Mouse (Mus musculus): ENCODE measurements around the gene Snx11. TPM values are rescaled to one million over a fixed set of nuclear protein-coding genes. Genes with fewer than 3 reads are reported as not detected.

Snx11 gene
- total RNA-seq, 1 experiment: 57.6 TPM

DNA sequence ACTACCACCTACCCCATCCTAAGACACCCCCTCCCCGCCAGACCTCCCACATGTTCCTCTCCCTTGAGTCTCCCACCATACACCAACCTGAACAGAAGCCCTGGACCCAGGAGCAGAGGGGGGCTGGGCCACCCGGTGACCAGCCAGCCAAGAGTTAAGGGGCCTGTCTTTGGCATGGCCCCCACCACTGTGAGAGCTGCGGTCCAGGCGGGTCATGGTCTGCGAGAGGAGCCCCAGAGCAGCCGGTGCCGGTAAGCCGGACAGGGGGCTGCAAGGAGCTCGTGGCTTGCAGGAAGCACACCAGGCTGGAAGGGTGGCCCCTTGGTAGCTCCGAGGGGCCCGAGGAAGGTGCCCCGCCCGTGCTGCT is 46.1 kb upstream of the Snx11 start:
- in situ Hi-C loops (cut with MboI; ENCODE audit: low sequenced_read_pairs in 2 of 2, unreplicated experiment in 2 of 2): no loop called here
- H3K9ac ChIP-seq (ENCODE audit: insufficient read depth, low read depth, low read length, poor library complexity, severe bottlenecking): peak overlapping the region; percentile 75
- no peak for DNase-seq (ENCODE audit: low read depth, low spot score)
- peak overlapping the region; percentile 52; the same call in 1 of the 2 replicates for H3K27ac ChIP-seq (ENCODE audit: insufficient read depth, low read depth, low read length, poor library complexity, severe bottlenecking)
- peak overlapping the region; percentile 61 to 90 for H3K4me3 ChIP-seq (ENCODE audit: insufficient read depth in 1 of 2, low read depth in 1 of 2, low read length in 2 of 2, poor library complexity in 1 of 2, severe bottlenecking in 1 of 2)
- H3K4me1 ChIP-seq (ENCODE audit: control insufficient read depth in 2 of 2, insufficient read depth in 2 of 2, low read length in 2 of 2, poor library complexity in 1 of 2): peaks cover 7 to 38% of the 10 kb centered on the region in 2 experiments
- no peaks in the 10 kb centered on the region for H3K9me3 ChIP-seq (ENCODE audit: control insufficient read depth, insufficient read depth, low read depth, low read length)
- TF ChIP-seq MAFK (IDR thresholded peaks at IDR 0.05; ENCODE audit: insufficient read depth, low read depth, low read length) (no peak), HCFC1 (IDR thresholded peaks at IDR 0.05; ENCODE audit: borderline replicate concordance, insufficient read depth, low read length) (no peak), ZC3H11A (IDR thresholded peaks at IDR 0.05; ENCODE audit: borderline replicate concordance, low read depth, low read length) (no peak), ZNF384 (IDR thresholded peaks at IDR 0.05; ENCODE audit: low read depth, low read length) (no peak), CHD2 (IDR thresholded peaks at IDR 0.05; ENCODE audit: low read depth, low read length) (no peak)
- H3K36me3 ChIP-seq (ENCODE audit: control insufficient read depth, insufficient read depth, low read length, poor library complexity, severe bottlenecking): peaks cover 56% of the 10 kb centered on the region

DNA sequence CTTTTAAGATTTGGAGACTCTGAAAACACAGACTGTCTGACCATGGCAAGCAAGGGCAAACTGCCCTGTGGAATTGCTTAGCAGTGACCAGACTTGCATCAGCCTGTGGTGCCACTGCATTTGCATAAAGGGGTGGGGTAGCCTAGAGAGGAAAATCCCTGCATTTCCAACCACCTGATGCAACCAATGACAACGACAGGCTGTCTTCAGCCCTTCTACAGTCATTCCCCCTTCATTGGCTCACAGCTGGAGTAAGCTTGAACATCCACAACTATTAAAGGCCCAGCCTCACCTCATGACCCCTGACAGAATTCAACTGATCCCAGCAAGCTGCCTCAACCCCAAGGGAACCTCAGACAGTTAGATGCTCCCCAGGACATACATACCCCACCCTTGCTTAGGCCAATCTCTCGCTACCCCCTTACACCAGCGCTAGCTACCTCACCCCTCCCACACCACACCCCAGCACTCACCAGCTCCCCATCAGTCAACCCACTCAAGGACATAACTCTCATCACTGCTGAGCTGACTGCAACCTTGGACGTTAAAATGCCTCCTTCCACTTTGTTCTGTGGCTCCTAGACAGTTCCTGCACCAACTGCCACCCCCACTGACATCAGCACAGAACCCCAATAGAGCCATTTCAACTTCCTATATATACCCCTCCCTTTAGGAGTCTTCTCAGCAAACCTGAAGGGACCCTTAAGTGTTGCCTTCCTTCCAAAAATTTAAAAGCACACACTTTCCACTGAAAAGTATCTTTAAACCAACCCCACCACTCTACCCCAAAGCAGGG is 45.5 kb upstream of the Snx11 start:
- H3K4me1 ChIP-seq (ENCODE audit: control insufficient read depth in 2 of 2, insufficient read depth in 2 of 2, low read length in 2 of 2, poor library complexity in 1 of 2): peaks cover 3 to 42% of the 10 kb centered on the region in 2 experiments; a peak in 2 of 4 replicates
- peaks cover 61% of the 10 kb centered on the region for H3K36me3 ChIP-seq (ENCODE audit: control insufficient read depth, insufficient read depth, low read length, poor library complexity, severe bottlenecking)
- no peaks in the 10 kb centered on the region for H3K9me3 ChIP-seq (ENCODE audit: control insufficient read depth, insufficient read depth, low read depth, low read length)
- TF ChIP-seq ZC3H11A (IDR thresholded peaks at IDR 0.05; ENCODE audit: borderline replicate concordance, low read depth, low read length) (no peak), HCFC1 (IDR thresholded peaks at IDR 0.05; ENCODE audit: borderline replicate concordance, insufficient read depth, low read length) (no peak), ZNF384 (IDR thresholded peaks at IDR 0.05; ENCODE audit: low read depth, low read length) (no peak), CHD2 (IDR thresholded peaks at IDR 0.05; ENCODE audit: low read depth, low read length) (no peak), MAFK (IDR thresholded peaks at IDR 0.05; ENCODE audit: insufficient read depth, low read depth, low read length) (no peak)
- in situ Hi-C loops (cut with MboI; ENCODE audit: low sequenced_read_pairs in 2 of 2, unreplicated experiment in 2 of 2): no loop called here
- peak overlapping the region; percentile 75 for H3K9ac ChIP-seq (ENCODE audit: insufficient read depth, low read depth, low read length, poor library complexity, severe bottlenecking)
- no peak for DNase-seq (ENCODE audit: low read depth, low spot score)
- peak overlapping the region; percentile 72; the same call in 1 of the 2 replicates for H3K27ac ChIP-seq (ENCODE audit: insufficient read depth, low read depth, low read length, poor library complexity, severe bottlenecking)
- H3K4me3 ChIP-seq (ENCODE audit: insufficient read depth in 1 of 2, low read depth in 1 of 2, low read length in 2 of 2, poor library complexity in 1 of 2, severe bottlenecking in 1 of 2): peak overlapping the region; percentile 61 to 90

DNA sequence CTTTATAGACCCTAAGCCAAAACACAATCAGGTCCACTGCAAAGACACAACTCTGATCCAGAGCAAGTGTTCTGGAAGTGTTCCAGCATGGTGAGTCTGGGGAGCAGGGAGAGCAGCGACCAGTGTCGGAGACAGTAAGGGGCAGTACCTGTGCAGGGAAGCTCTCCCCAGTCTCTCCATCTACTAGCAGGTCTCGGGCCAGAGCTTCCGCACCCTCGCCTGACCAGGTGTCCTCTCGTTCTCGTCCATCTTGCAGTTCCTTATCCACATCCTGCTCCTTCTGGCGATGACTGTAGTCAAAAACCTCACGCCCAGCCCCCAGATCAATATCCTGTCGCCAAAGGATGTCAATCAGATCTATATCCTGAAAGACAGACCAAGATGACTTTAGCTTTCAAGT is 44.6 kb upstream of the Snx11 start:
- in situ Hi-C loops (cut with MboI; ENCODE audit: low sequenced_read_pairs in 2 of 2, unreplicated experiment in 2 of 2): no loop called here
- DNase-seq (ENCODE audit: low read depth, low spot score): no peak
- peak overlapping the region; percentile 72; the same call in 1 of the 2 replicates for H3K27ac ChIP-seq (ENCODE audit: insufficient read depth, low read depth, low read length, poor library complexity, severe bottlenecking)
- H3K4me3 ChIP-seq (ENCODE audit: insufficient read depth in 1 of 2, low read depth in 1 of 2, low read length in 2 of 2, poor library complexity in 1 of 2, severe bottlenecking in 1 of 2): peak overlapping the region; percentile 51 to 90; a peak in 2 of 4 replicates
- peaks cover 57% of the 10 kb centered on the region for H3K36me3 ChIP-seq (ENCODE audit: control insufficient read depth, insufficient read depth, low read length, poor library complexity, severe bottlenecking)
- TF ChIP-seq HCFC1 (IDR thresholded peaks at IDR 0.05; ENCODE audit: borderline replicate concordance, insufficient read depth, low read length) (no peak), MAFK (IDR thresholded peaks at IDR 0.05; ENCODE audit: insufficient read depth, low read depth, low read length) (no peak), ZNF384 (IDR thresholded peaks at IDR 0.05; ENCODE audit: low read depth, low read length) (no peak), ZC3H11A (IDR thresholded peaks at IDR 0.05; ENCODE audit: borderline replicate concordance, low read depth, low read length) (no peak), CHD2 (IDR thresholded peaks at IDR 0.05; ENCODE audit: low read depth, low read length) (no peak)
- no peaks in the 10 kb centered on the region for H3K9me3 ChIP-seq (ENCODE audit: control insufficient read depth, insufficient read depth, low read depth, low read length)
- H3K9ac ChIP-seq (ENCODE audit: insufficient read depth, low read depth, low read length, poor library complexity, severe bottlenecking): peak overlapping the region; percentile 46; the same call in 1 of the 2 replicates
- H3K4me1 ChIP-seq (ENCODE audit: control insufficient read depth in 2 of 2, insufficient read depth in 2 of 2, low read length in 2 of 2, poor library complexity in 1 of 2): peaks cover 3 to 40% of the 10 kb centered on the region in 2 experiments; a peak in 2 of 4 replicates

DNA sequence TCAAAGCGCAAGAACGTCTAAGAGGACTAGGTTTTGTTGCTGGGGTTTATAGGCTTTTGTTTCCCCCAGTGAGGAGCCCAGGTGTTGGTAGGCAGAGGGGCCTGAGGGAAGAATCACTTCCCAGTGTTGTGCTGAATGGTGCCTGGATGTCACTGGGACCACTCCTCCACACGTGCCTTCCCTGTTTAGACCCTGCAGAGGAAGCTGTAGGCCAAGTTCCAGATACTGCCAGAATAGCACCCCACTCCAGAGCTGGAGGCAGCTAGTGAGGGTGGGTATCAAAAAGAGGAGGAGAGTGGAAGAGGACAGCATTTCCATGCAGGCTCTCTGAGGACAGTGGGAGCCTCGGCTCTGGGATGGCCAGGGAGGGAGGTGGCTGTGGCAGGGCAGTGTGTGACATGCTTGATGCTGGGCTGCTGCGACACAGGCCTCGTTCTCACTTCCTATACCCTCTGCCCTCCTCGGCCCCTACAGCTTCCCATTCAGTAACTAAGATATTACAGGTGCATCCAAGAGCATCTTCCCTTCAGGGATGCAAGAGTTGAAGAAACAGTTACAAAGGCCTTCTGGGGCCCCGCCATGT is 40.9 kb upstream of the Snx11 start:
- Histone ChIP-seq H3K4me3 (ENCODE audit: insufficient read depth in 1 of 2, low read depth in 1 of 2, low read length in 2 of 2, poor library complexity in 1 of 2, severe bottlenecking in 1 of 2) (no peak overlapping the region), H3K9me3 (ENCODE audit: control insufficient read depth, insufficient read depth, low read depth, low read length) (no peaks in the 10 kb centered on the region), H3K4me1 (ENCODE audit: control insufficient read depth in 2 of 2, insufficient read depth in 2 of 2, low read length in 2 of 2, poor library complexity in 1 of 2) (peaks cover 0 to 29% of the 10 kb centered on the region in 2 experiments; a peak in 2 of 4 replicates), H3K27ac (ENCODE audit: insufficient read depth, low read depth, low read length, poor library complexity, severe bottlenecking) (peak overlapping the region; percentile 34; the same call in 1 of the 2 replicates), H3K36me3 (ENCODE audit: control insufficient read depth, insufficient read depth, low read length, poor library complexity, severe bottlenecking) (peaks cover 54% of the 10 kb centered on the region), H3K9ac (ENCODE audit: insufficient read depth, low read depth, low read length, poor library complexity, severe bottlenecking) (0 out of 2 replicates have a peak overlapping the region, but pooled peaks have one; percentile 7)
- TF ChIP-seq HCFC1 (IDR thresholded peaks at IDR 0.05; ENCODE audit: borderline replicate concordance, insufficient read depth, low read length) (no peak), ZNF384 (IDR thresholded peaks at IDR 0.05; ENCODE audit: low read depth, low read length) (no peak), ZC3H11A (IDR thresholded peaks at IDR 0.05; ENCODE audit: borderline replicate concordance, low read depth, low read length) (no peak), MAFK (IDR thresholded peaks at IDR 0.05; ENCODE audit: insufficient read depth, low read depth, low read length) (no peak), CHD2 (IDR thresholded peaks at IDR 0.05; ENCODE audit: low read depth, low read length) (no peak)
- no peak for DNase-seq (ENCODE audit: low read depth, low spot score)
- in situ Hi-C loops (cut with MboI; ENCODE audit: low sequenced_read_pairs in 2 of 2, unreplicated experiment in 2 of 2): no loop called here

All from ES-E14 (cell line).